Mouse (Mus musculus) midbrain, embryonic 16.5 days (tissue): ENCODE measurements around the gene Rnf43. TPM values are rescaled to one million over a fixed set of nuclear protein-coding genes. Genes with fewer than 3 reads are reported as not detected.

ENCODE experiments used
- ATAC-seq: fragments of 200-750 bp; cut with Nextera tagmentation; 2 replicates; pipeline ENCODE4 v1.8.0; 2017; ENCODE audit warnings: moderate TSS enrichment
- H3K27ac ChIP-seq: fragments of 300-500 bp; sonication (generic); 2 replicates; pipeline ENCODE4 v1.5.1; 2014; ENCODE audit warnings: mild to moderate bottlenecking, low read length, mixed read lengths
- H3K27me3 ChIP-seq: fragments of 300-500 bp; sonication (generic); 2 replicates; pipeline ENCODE4 v1.6.1; 2014; ENCODE audit warnings: low read depth, low read length, mixed read lengths; ENCODE audit not compliant: control insufficient read depth, insufficient read depth
- H3K36me3 ChIP-seq: fragments of 300-500 bp; sonication (generic); 2 replicates; pipeline ENCODE4 v1.6.1; 2014; ENCODE audit warnings: mild to moderate bottlenecking, low read length, moderate library complexity, mixed read lengths; ENCODE audit not compliant: control insufficient read depth, insufficient read depth
- H3K4me1 ChIP-seq: fragments of 300-500 bp; sonication (generic); 2 replicates; pipeline ENCODE4 v1.6.1; 2014; ENCODE audit warnings: mild to moderate bottlenecking, low read length, mixed read lengths; ENCODE audit not compliant: control insufficient read depth, insufficient read depth
- H3K4me2 ChIP-seq: fragments of 300-500 bp; sonication (generic); 2 replicates; pipeline ENCODE4 v1.6.1; 2014; ENCODE audit warnings: mild to moderate bottlenecking, low read length, mixed read lengths
- H3K4me3 ChIP-seq: fragments of 300-500 bp; sonication (generic); 2 replicates; pipeline ENCODE4 v1.5.1; 2014; ENCODE audit warnings: low read depth, mild to moderate bottlenecking, low read length, moderate library complexity, mixed read lengths
- H3K9ac ChIP-seq: fragments of 300-500 bp; sonication (generic); 2 replicates; pipeline ENCODE4 v1.6.1; 2014; ENCODE audit warnings: low read depth, low read length, mixed read lengths
- H3K9me3 ChIP-seq: fragments of 300-500 bp; sonication (generic); replicated peaks from 2 replicates; pipeline ENCODE4 v1.6.1; 2014; ENCODE audit warnings: mild to moderate bottlenecking, low read length, mixed read lengths; ENCODE audit not compliant: control insufficient read depth, poor library complexity, severe bottlenecking
- WGBS: fragments of 180-500 bp; shearing (Covaris S2); extraction: QIAGEN DNeasy Blood & Tissue Kit; methylation state at CpG from one replicate; pipeline ENCODE4 v1.1.7; 2014; 5-methylcytosine and 5-hydroxymethylcytosine counted together
- polyA plus RNA-seq: library from polyadenylated mRNA; unstranded; fragments of >200 nt; fragmentation: Nextera tagmentation; extraction: Ambion mirVana; gene quantifications from 2 replicates; pipeline ENCODE4 v1.2.1, GENCODE M21; 2015

Gene Rnf43
- polyA plus RNA-seq, 1 experiment from 2014 or later = 0.68 TPM

DNA sequence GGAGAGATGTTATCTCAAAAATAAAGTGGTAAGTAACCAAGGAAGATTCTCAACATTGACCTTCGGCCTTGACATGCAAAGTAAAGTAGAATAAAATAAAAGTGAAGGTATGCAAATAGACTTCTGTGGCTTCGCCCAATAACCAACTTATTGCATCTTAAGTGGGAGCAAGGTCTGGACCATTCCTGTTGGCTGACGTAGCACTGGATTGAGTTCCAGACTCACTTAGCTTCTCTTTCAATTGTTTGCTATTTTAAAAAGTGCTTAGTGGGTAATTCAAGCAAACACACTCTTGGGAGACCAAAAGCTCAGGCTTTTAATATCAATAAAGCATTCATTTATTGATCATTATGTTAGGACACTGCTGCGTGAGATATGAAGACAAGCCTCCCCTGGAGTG is 35.6 kb downstream of the Rnf43 start:
- Histone ChIP-seq H3K36me3 (no peaks in the 10 kb centered on the region), H3K27me3 (no peaks in the 10 kb centered on the region), H3K4me3 (no peak overlapping the region), H3K4me2 (no peak overlapping the region), H3K27ac (no peak overlapping the region), H3K9me3 (no peaks in the 10 kb centered on the region), H3K4me1 (no peaks in the 10 kb centered on the region), H3K9ac (no peak overlapping the region)
- WGBS = 84% methylated on average over 4 of the region's 4 CpGs
- no peak for ATAC-seq

DNA sequence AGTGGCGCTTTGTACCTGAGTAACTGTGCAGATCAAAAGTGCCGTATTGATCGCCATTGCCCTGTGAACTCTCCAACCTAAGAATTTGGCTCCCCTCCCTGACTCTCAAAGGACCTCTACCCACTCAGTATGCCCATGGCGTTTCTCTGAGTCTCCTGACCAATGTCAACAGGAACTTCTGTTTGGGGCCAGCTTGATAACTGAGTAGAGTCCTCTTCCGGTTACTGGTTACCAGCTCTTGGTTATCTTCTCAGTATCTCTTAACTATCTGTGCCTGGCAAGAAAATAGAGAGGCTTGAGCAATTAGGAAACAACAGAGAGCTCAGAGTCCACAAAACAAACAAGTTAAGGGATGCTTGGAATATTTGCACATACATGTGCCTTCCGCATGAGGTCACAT is 38.6 kb downstream of the Rnf43 start:
- Histone ChIP-seq H3K9me3 (no peaks in the 10 kb centered on the region), H3K27ac (no peak overlapping the region), H3K4me2 (no peak overlapping the region), H3K36me3 (no peaks in the 10 kb centered on the region), H3K9ac (no peak overlapping the region), H3K4me3 (no peak overlapping the region), H3K27me3 (no peaks in the 10 kb centered on the region), H3K4me1 (no peaks in the 10 kb centered on the region)
- ATAC-seq = no peak
- 85% methylated on average over 6 of the region's 6 CpGs for WGBS

GRCm38 (mm10) chr11:87701877-87702620 is 39.5 kb downstream of the Rnf43 start:
- Histone ChIP-seq H3K27ac (no peak overlapping the region), H3K4me2 (no peak overlapping the region), H3K4me3 (no peak overlapping the region), H3K9me3 (no peaks in the 10 kb centered on the region), H3K4me1 (no peaks in the 10 kb centered on the region), H3K36me3 (no peaks in the 10 kb centered on the region), H3K27me3 (no peaks in the 10 kb centered on the region), H3K9ac (no peak overlapping the region)
- WGBS = 87% methylated on average over 14 of the region's 14 CpGs
- ATAC-seq = no peak

DNA sequence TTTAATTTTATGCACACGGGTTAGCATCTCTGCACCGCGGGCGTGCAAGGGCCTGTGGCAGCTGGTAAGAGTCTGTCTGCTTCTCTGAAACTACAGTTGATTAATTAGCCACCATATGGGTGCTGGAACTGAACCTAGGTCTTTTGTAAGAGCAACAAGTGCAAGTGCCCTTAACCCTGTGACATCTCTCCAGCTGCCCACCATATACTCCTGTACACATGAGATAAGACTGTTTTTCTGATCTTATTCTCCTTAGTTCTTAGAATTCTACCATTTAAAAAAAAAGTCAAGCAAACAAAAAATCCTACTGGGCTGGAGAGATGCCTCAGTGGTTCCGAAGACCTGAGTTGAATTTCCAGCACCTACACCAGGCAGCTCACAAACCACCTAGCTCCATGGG is 41.1 kb downstream of the Rnf43 start:
- H3K4me2 ChIP-seq = no peak overlapping the region
- no peak for ATAC-seq
- H3K36me3 ChIP-seq = no peaks in the 10 kb centered on the region
- H3K4me1 ChIP-seq = no peaks in the 10 kb centered on the region
- no peak overlapping the region for H3K4me3 ChIP-seq
- 89% methylated on average over 5 of the region's 5 CpGs for WGBS
- no peaks in the 10 kb centered on the region for H3K9me3 ChIP-seq
- H3K9ac ChIP-seq = no peak overlapping the region
- no peaks in the 10 kb centered on the region for H3K27me3 ChIP-seq
- H3K27ac ChIP-seq = no peak overlapping the region

DNA sequence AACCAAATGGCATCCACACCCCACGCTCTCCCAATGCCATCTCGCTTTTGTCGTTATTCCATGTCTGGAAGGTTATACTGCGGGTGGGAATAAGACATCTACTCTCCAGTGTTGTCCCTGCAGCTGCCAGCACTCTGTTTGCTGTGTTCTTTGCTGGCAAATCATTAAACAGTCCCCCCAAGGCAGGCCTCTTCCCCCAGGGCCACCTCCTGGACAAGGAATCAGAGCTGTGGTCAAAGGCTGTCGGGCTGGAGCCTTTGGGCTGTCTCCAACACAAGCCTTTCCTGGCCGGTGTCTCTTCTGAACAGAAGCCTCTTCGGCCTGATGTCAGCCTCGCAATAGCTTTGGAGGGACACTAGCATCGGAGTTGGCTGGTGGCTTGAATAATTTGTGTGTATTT is 41.8 kb downstream of the Rnf43 start:
- H3K27me3 ChIP-seq = no peaks in the 10 kb centered on the region
- no peaks in the 10 kb centered on the region for H3K9me3 ChIP-seq
- no peaks in the 10 kb centered on the region for H3K36me3 ChIP-seq
- WGBS = 86% methylated on average over 9 of the region's 9 CpGs
- H3K27ac ChIP-seq = no peak overlapping the region
- H3K4me3 ChIP-seq = no peak overlapping the region
- no peak for ATAC-seq
- H3K4me1 ChIP-seq = no peaks in the 10 kb centered on the region
- no peak overlapping the region for H3K9ac ChIP-seq
- no peak overlapping the region for H3K4me2 ChIP-seq

DNA sequence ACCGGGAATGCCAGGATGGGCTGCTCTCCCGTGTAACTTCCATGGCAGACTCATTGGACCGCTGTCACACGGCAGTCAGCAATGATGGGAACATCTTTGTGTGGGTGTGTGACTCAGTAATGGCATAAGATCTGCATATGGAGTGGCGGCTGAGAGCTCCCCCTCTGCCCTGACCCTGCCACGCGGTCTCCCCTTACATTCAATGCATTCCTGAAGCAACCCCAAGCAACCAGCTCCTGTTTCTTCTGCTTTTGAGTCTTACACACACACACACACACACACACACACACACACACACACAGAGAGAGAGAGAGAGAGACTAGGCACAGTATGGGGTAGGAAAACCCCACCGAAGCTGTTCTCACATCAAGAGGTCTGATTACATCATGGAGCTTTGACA is 45.0 kb downstream of the Rnf43 start:
- Histone ChIP-seq H3K4me1 (peaks cover 10% of the 10 kb centered on the region), H3K4me2 (no peak overlapping the region), H3K4me3 (no peak overlapping the region), H3K27ac (no peak overlapping the region), H3K9me3 (no peaks in the 10 kb centered on the region), H3K36me3 (no peaks in the 10 kb centered on the region), H3K9ac (no peak overlapping the region), H3K27me3 (no peaks in the 10 kb centered on the region)
- 27% methylated on average over 8 of the region's 8 CpGs for WGBS
- ATAC-seq = no peak

DNA sequence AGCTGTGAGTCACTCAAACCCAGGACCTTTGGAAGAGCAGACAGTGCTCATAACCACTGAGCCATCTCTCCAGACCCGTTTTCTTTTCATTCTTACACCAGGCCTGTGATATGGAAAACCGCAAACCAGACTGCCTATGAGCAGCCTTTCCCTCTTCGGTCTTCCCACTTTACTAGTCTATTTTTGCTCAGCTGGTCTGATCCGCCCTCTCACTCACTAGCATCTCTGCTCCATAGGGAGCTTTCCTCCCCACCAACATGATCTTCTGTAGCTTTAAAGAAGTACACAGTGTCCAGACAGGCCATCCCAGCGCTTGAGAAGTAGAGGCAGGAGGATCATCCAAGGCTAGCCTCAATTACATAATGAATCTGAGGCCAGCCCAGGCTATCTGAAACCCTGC is 46.5 kb downstream of the Rnf43 start:
- 82% methylated on average over 5 of the region's 5 CpGs for WGBS
- H3K27me3 ChIP-seq = no peaks in the 10 kb centered on the region
- H3K36me3 ChIP-seq = no peaks in the 10 kb centered on the region
- H3K27ac ChIP-seq = no peak overlapping the region
- no peak overlapping the region for H3K9ac ChIP-seq
- H3K9me3 ChIP-seq = no peaks in the 10 kb centered on the region
- no peak for ATAC-seq
- H3K4me1 ChIP-seq = peaks cover 10% of the 10 kb centered on the region
- no peak overlapping the region for H3K4me2 ChIP-seq
- no peak overlapping the region for H3K4me3 ChIP-seq

DNA sequence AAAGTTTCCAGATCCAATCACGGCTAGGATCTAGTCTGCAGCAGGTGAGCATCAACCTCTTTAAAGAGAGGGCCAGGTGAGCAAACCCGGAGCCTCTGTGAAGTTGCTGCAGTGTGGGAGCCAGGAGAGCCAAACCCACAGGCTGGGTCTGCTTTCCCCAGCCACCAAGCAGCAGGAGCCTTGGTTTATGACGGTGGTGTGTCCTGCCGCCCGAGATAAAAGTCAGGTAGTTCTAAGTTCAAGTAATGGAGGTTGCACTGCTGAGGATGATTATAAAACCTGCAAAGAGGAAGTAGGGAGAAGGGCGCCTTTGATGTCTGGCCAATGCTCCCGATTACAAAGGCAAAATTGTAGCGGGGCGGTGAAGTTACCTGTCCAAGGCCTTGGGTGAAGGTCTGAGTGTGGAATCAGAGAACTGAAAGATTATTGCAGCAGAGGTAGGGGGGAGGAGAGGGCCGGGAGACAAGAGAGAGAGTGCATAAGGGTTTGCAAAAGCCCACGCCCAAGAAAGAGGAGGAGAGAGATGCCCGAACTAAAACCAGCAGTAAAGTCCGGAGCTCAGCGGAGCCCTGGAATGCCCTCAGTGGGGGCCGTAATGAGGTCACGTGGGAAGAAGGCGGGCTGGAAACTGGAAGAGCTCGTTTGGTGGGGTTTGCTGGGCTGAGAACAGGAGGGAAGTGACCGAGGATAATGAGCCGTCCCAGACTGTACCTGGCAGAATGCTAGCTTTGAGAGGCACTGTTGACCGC is 47.2 kb downstream of the Rnf43 start:
- peak overlapping the region; percentile 47 for H3K4me2 ChIP-seq
- WGBS = 11% methylated on average over 21 of the region's 21 CpGs
- no peak for ATAC-seq
- H3K9ac ChIP-seq = peak overlapping the region; percentile 22; the same call in 1 of the 2 replicates
- peak overlapping the region; percentile 29 for H3K4me3 ChIP-seq
- no peaks in the 10 kb centered on the region for H3K9me3 ChIP-seq
- H3K27ac ChIP-seq = no peak overlapping the region
- H3K27me3 ChIP-seq = no peaks in the 10 kb centered on the region
- H3K4me1 ChIP-seq = peaks cover 10% of the 10 kb centered on the region
- H3K36me3 ChIP-seq = no peaks in the 10 kb centered on the region

DNA sequence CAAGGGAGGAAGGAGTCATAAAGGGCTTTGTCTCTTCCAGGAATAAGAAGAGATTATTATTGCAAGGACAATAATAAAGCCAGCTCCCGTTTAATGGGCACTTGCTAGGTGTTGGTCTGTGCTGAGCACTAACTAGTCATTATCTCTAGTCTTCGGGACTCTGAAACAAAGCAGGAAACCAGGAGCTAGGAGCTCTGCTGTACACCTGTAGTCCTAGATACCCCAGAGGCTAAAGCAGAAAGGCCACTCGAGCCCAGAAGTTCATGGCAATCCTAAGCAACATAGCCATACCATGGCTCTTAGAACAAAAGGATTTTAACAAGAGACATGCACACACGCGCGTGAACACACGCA is 47.7 kb downstream of the Rnf43 start:
- Histone ChIP-seq H3K9me3 (no peaks in the 10 kb centered on the region), H3K9ac (peak overlapping the region; percentile 22; the same call in 1 of the 2 replicates), H3K27me3 (no peaks in the 10 kb centered on the region), H3K4me2 (peak overlapping the region; percentile 47), H3K4me1 (peaks cover 10% of the 10 kb centered on the region), H3K4me3 (peak overlapping the region; percentile 29; the same call in 1 of the 2 replicates), H3K36me3 (no peaks in the 10 kb centered on the region), H3K27ac (no peak overlapping the region)
- WGBS = 62% methylated on average over 7 of the region's 7 CpGs
- ATAC-seq = no peak
